Mouse (Mus musculus) kidney, adult 2 months (tissue): ENCODE measurements at regions not wholly inside any gene's neighbourhood (a gene's known extent, or its start where the extent isn't known, plus 50 kb on each side); places are given as distances from the start of the nearest gene placed in this dataset.

Experiments used
- DNase-seq: peaks from one replicate; pipeline ENCODE4 v3.0.0; 2021
- H3K27ac ChIP-seq: fragments of 200-500 bp; 2 replicates; pipeline ENCODE4 v1.5.1; 2012; ENCODE audit warnings: low read depth, low read length, control low read depth, inconsistent platforms; ENCODE audit not compliant: insufficient read depth
- H3K27me3 ChIP-seq: fragments of 200-500 bp; replicated peaks from 2 replicates; pipeline ENCODE4 v1.6.1; 2012; ENCODE audit warnings: mild to moderate bottlenecking, moderate library complexity, low read length, inconsistent platforms; ENCODE audit not compliant: control insufficient read depth, insufficient read depth
- H3K36me3 ChIP-seq: fragments of 200-500 bp; 2 replicates; pipeline ENCODE4 v1.6.1; 2012; ENCODE audit warnings: mild to moderate bottlenecking, moderate library complexity, low read length, inconsistent platforms; ENCODE audit not compliant: control insufficient read depth, insufficient read depth
- H3K4me1 ChIP-seq: fragments of 200-500 bp; 2 replicates; pipeline ENCODE4 v1.6.1; 2011; ENCODE audit warnings: low read length; ENCODE audit not compliant: control insufficient read depth, insufficient read depth
- H3K4me3 ChIP-seq: fragments of 200-500 bp; 2 replicates; pipeline ENCODE4 v1.5.1; 2011; ENCODE audit warnings: mild to moderate bottlenecking, low read depth, low read length, control low read depth; ENCODE audit not compliant: insufficient read depth
- CTCF ChIP-seq: fragments of 200-500 bp; conservative IDR thresholded peaks from 2 replicates; pipeline ENCODE4 v1.5.1; 2011; ENCODE audit warnings: low read depth, mild to moderate bottlenecking, control low read depth, low read length, moderate library complexity, mixed read lengths; ENCODE audit not compliant: insufficient read depth, insufficient read length
- POLR2A ChIP-seq: fragments of 200-500 bp; IDR thresholded peaks from one replicate; pipeline ENCODE4 v1.6.1; 2011; ENCODE audit warnings: low read depth, low read length, control low read depth
- WGBS: fragments of 180-500 bp; shearing (Covaris S2); methylation state at CpG from one replicate; pipeline ENCODE4 v1.1.7; 2018; 5-methylcytosine and 5-hydroxymethylcytosine counted together

GRCm38 (mm10) chr11:71889161-71889560, 139.4 kb downstream of the Wscd1 start:
- Histone ChIP-seq H3K36me3 (no peaks in the 10 kb centered on the region), H3K4me3 (no peak overlapping the region), H3K4me1 (no peaks in the 10 kb centered on the region), H3K27me3 (no peaks in the 10 kb centered on the region), H3K27ac (no peak overlapping the region)
- 88% methylated on average over 4 of the region's 4 CpGs for WGBS
- TF ChIP-seq CTCF (no peak), POLR2A (no peak)
- DNase-seq = no peak

- H3K27ac ChIP-seq = no peak overlapping the region
- WGBS = 20% methylated on average over 4 of the region's 4 CpGs
- TF ChIP-seq CTCF (no peak), POLR2A (no peak)
- no peak for DNase-seq
- H3K36me3 ChIP-seq = no peaks in the 10 kb centered on the region
- no peaks in the 10 kb centered on the region for H3K27me3 ChIP-seq
- no peaks in the 10 kb centered on the region for H3K4me1 ChIP-seq
- H3K4me3 ChIP-seq = no peak overlapping the region
These were observed 137.5 kb downstream of the Wscd1 start for GRCm38 (mm10) chr11:71887211-71887610.

- Histone ChIP-seq H3K36me3 (no peaks in the 10 kb centered on the region), H3K4me1 (no peaks in the 10 kb centered on the region), H3K27me3 (no peaks in the 10 kb centered on the region), H3K4me3 (no peak overlapping the region), H3K27ac (no peak overlapping the region)
- WGBS = 79% methylated on average over 4 of the region's 4 CpGs
- TF ChIP-seq CTCF (no peak), POLR2A (no peak)
- DNase-seq = no peak
These were observed 137.1 kb downstream of the Wscd1 start for GRCm38 (mm10) chr11:71886771-71887170.

DNA sequence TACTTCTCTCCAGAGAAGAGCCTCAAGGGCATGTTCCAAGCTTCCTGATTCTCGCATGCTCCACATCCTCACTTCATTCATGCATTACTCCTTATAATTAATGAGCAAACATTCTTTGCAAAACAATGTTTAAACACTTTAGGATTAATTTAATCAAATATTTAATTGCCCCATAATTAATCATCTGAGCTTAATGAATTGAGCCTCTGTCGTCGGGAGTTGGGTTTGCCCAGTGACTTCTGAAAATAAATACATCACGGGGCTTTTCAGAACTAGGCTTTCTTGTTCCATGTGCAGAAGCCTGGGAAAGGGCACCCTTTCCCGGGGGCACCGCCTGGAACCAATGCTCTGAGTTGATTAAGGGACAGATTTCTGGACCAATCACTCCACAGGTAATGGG, 135.1 kb downstream of the Wscd1 start:
- Histone ChIP-seq H3K4me3 (no peak overlapping the region), H3K4me1 (no peaks in the 10 kb centered on the region), H3K27me3 (no peaks in the 10 kb centered on the region), H3K36me3 (no peaks in the 10 kb centered on the region), H3K27ac (no peak overlapping the region)
- no peak for TF ChIP-seq CTCF
- no peak for TF ChIP-seq POLR2A
- no peak for DNase-seq
- 44% methylated on average over 6 of the region's 6 CpGs for WGBS

GRCm38 (mm10) chr11:71881841-71882240, 132.1 kb downstream of the Wscd1 start:
- H3K4me3 ChIP-seq = no peak overlapping the region
- WGBS = 67% methylated on average over 1 of the region's 1 CpGs
- H3K27ac ChIP-seq = no peak overlapping the region
- no peaks in the 10 kb centered on the region for H3K4me1 ChIP-seq
- DNase-seq = no peak
- no peaks in the 10 kb centered on the region for H3K36me3 ChIP-seq
- H3K27me3 ChIP-seq = no peaks in the 10 kb centered on the region
- TF ChIP-seq POLR2A (no peak), CTCF (no peak)

DNA sequence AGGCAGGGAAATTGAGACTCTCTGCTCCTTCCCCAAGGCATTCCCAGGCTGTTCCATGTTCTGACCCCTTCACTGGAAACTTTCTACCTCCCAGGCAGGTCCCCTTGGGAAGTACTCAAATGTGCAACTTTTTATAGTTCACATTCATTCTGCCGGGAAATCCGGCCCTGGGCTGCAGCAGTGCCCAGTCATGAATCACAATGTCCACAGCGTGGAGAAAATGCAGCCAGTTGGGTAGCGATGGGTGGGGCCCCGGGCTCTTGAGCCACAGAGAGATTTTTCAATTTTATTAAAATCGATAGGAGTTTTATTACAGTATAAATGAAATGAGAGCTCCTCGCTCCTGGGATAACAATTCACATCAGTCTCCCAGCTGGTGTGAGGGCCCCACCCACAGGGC, 121.6 kb downstream of the Wscd1 start:
- Histone ChIP-seq H3K27me3 (no peaks in the 10 kb centered on the region), H3K27ac (no peak overlapping the region), H3K36me3 (no peaks in the 10 kb centered on the region), H3K4me1 (no peaks in the 10 kb centered on the region), H3K4me3 (no peak overlapping the region)
- no peak for DNase-seq
- 35% methylated on average over 7 of the region's 7 CpGs for WGBS
- no peak for TF ChIP-seq POLR2A

DNA sequence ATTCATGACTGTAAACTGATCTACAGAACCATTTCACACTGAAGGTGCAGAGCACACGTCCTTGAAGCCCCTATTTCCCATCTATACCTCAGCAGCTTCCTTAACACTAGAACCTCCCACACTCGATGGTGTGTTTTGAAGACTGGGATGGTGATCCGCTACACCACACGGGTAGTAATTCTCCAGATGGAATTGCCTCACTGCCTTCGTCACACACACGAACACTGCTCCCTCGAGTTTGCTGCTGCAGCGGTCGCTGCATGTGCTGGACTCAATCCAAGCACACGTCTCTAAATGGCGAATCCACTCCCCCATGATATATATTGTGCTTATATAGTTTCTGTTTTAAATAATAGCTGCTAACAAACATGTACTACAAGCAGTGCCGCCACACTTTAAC, 117.0 kb downstream of the Wscd1 start:
- H3K4me3 ChIP-seq = no peak overlapping the region
- no peaks in the 10 kb centered on the region for H3K4me1 ChIP-seq
- no peak for DNase-seq
- H3K27me3 ChIP-seq = no peaks in the 10 kb centered on the region
- H3K27ac ChIP-seq = no peak overlapping the region
- TF ChIP-seq CTCF (no peak), POLR2A (no peak)
- 47% methylated on average over 12 of the region's 12 CpGs for WGBS
- no peaks in the 10 kb centered on the region for H3K36me3 ChIP-seq

- no peak for DNase-seq
- 79% methylated on average over 8 of the region's 8 CpGs for WGBS
- Histone ChIP-seq H3K27me3 (no peaks in the 10 kb centered on the region), H3K4me3 (no peak overlapping the region), H3K36me3 (no peaks in the 10 kb centered on the region), H3K4me1 (no peaks in the 10 kb centered on the region), H3K27ac (no peak overlapping the region)
- TF ChIP-seq CTCF (no peak), POLR2A (no peak)
These were observed 108.2 kb downstream of the Wscd1 start for GRCm38 (mm10) chr11:71857926-71858325.
